Mouse (Mus musculus) embryonic facial prominence, embryonic 11.5 days (tissue): ENCODE results near the gene Rgs9bp. TPM values are rescaled to one million over a fixed set of nuclear protein-coding genes. Genes with fewer than 3 reads are reported as not detected.
"Not testable (repeated sequence)": the region's sequence is repeated elsewhere in the genome, so short reads cannot be mapped to it uniquely, and the experiment has no call there.

ENCODE experiments used
- ATAC-seq: fragments of 200-750 bp; cut with Nextera tagmentation; replicated peaks from 2 replicates; pipeline ENCODE4 v1.8.0; 2017; ENCODE audit warnings: low read depth; ENCODE audit not compliant: insufficient number of reproducible peaks, low FRiP score, low TSS enrichment
- DNase-seq: peaks from one replicate; pipeline ENCODE4 v3.0.0-alpha.2; 2015; ENCODE audit warnings: low spot score
- H3K27ac ChIP-seq: fragments of 300-500 bp; sonication (generic); replicated peaks from 2 replicates; pipeline ENCODE4 v1.5.1; 2014; ENCODE audit warnings: mild to moderate bottlenecking, low read depth, low read length, control low read depth
- H3K27me3 ChIP-seq: fragments of 300-500 bp; sonication (generic); 2 replicates; pipeline ENCODE4 v1.6.1; 2014; ENCODE audit warnings: mild to moderate bottlenecking, low read length, moderate library complexity, mixed read lengths; ENCODE audit not compliant: control insufficient read depth, insufficient read depth
- H3K36me3 ChIP-seq: fragments of 300-500 bp; sonication (generic); replicated peaks from 2 replicates; pipeline ENCODE4 v1.6.1; 2014; ENCODE audit warnings: low read depth, mild to moderate bottlenecking, low read length, moderate library complexity, mixed read lengths; ENCODE audit not compliant: control insufficient read depth, insufficient read depth
- H3K4me1 ChIP-seq: fragments of 300-500 bp; sonication (generic); 2 replicates; pipeline ENCODE4 v1.6.1; 2014; ENCODE audit warnings: low read length, mixed read lengths; ENCODE audit not compliant: control insufficient read depth, insufficient read depth
- H3K4me2 ChIP-seq: fragments of 300-500 bp; sonication (generic); 2 replicates; pipeline ENCODE4 v1.6.1; 2014; ENCODE audit warnings: low read depth, mild to moderate bottlenecking, control low read depth, low read length, moderate library complexity
- H3K4me3 ChIP-seq: fragments of 300-500 bp; sonication (generic); 2 replicates; pipeline ENCODE4 v1.5.1; 2014; ENCODE audit warnings: low read depth, low read length, control low read depth
- H3K9ac ChIP-seq: fragments of 300-500 bp; sonication (generic); replicated peaks from 2 replicates; pipeline ENCODE4 v1.6.1; 2014; ENCODE audit warnings: mild to moderate bottlenecking, control low read depth, low read length
- H3K9me3 ChIP-seq: fragments of 300-500 bp; sonication (generic); replicated peaks from 2 replicates; pipeline ENCODE4 v1.6.1; 2016; ENCODE audit warnings: mild to moderate bottlenecking, low read length, inconsistent platforms, mixed read lengths; ENCODE audit not compliant: control insufficient read depth
- WGBS: fragments of 180-500 bp; shearing (Covaris S2); extraction: QIAGEN DNeasy Blood & Tissue Kit; methylation state at CpG from one replicate; pipeline ENCODE4 v1.1.7; 2014; 5-methylcytosine and 5-hydroxymethylcytosine counted together
- polyA plus RNA-seq: library from polyadenylated mRNA; unstranded; fragments of >200 nt; fragmentation: Nextera tagmentation; extraction: Ambion mirVana; gene quantifications from 2 replicates; pipeline ENCODE4 v1.2.1, GENCODE M21; 2014

Rgs9bp gene
- polyA plus RNA-seq, 1 experiment from 2014 or later, result 0.07 TPM

DNA sequence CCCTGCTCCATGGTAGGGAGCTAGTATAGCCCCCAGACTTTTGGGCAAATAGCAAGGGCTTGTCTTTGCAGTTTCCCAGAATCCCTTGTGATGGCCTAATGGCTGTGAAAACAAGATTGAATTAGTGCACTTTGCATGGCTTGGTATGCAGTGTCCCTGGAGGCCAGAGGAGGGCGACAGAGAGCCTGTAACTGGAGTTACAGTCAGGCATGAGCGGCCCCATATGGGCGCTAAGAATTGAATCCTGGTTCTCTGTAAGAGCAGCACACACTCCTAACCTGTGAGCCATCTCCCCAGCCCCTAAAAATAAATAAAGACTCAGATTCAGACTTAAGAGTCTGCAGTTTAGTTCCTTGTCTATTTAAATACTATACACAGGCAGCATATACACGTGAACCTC is 5.5 kb downstream of the Rgs9bp start:
- peak; percentile 72 for DNase-seq

DNA sequence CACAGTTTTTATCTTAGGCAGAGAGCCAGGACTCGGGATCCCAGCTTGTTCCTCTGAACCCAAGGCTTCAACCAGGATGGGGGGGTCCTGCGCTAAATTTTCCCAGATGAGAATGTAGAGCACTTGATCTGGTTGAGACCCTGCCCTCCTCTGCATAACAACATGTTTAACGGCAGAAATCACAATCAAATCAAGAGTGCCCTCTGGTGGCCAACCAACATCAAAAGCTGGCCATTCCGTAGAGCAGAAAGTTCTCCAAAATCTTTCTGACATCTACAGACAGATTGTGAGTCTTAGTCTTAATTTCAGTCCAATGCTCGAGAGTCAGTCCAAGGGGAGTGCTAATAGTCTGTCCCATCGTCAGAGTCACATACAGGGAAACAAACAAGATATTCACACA is 14.5 kb downstream of the Rgs9bp start:
- not testable (repeated sequence) for H3K9me3 ChIP-seq, H3K36me3 ChIP-seq, H3K27ac ChIP-seq, H3K27me3 ChIP-seq, H3K9ac ChIP-seq, DNase-seq, H3K4me2 ChIP-seq, ATAC-seq, H3K4me1 ChIP-seq, H3K4me3 ChIP-seq
- WGBS, result 22% methylated on average over 6 of the region's 6 CpGs

More for the DNA sequence above, 5.5 kb downstream of the Rgs9bp start:
- 29% methylated on average over 4 of the region's 4 CpGs for WGBS
- no peak overlapping the region for H3K4me3 ChIP-seq
- H3K4me1 ChIP-seq, result peaks cover 3% of the 10 kb centered on the region; the same call in 1 of the 2 replicates
- peaks cover 18% of the 10 kb centered on the region for H3K27me3 ChIP-seq
- no peak overlapping the region for H3K4me2 ChIP-seq
- H3K9me3 ChIP-seq, result no peaks in the 10 kb centered on the region
- H3K27ac ChIP-seq, result no peak overlapping the region
- no peaks in the 10 kb centered on the region for H3K36me3 ChIP-seq
- H3K9ac ChIP-seq, result no peak overlapping the region
- no peak for ATAC-seq

DNA sequence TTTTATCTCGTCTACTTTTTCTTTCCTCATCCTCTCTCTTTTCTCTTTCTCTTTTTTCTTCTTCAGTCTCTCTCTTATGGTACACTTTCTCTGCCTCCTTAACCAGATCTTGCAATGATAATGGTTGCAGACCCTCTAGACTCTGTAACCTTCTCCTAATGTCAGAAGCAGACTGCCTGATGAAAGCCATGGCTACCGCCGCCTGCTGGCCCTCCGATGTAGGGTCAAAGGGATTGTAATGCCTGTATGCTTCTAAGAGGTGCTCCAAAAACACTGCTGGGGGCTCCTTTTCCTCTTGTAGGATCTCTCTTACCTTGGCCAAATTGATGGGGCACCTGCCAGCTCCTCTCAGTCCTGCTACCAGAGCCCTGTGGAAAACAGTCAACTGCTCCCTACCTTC is 15.7 kb downstream of the Rgs9bp start:
- not testable (repeated sequence) for H3K4me2 ChIP-seq, H3K4me3 ChIP-seq, H3K9me3 ChIP-seq, H3K4me1 ChIP-seq, H3K27me3 ChIP-seq, ATAC-seq, H3K9ac ChIP-seq, H3K27ac ChIP-seq, DNase-seq, H3K36me3 ChIP-seq
- 90% methylated on average over 4 of the region's 4 CpGs for WGBS

DNA sequence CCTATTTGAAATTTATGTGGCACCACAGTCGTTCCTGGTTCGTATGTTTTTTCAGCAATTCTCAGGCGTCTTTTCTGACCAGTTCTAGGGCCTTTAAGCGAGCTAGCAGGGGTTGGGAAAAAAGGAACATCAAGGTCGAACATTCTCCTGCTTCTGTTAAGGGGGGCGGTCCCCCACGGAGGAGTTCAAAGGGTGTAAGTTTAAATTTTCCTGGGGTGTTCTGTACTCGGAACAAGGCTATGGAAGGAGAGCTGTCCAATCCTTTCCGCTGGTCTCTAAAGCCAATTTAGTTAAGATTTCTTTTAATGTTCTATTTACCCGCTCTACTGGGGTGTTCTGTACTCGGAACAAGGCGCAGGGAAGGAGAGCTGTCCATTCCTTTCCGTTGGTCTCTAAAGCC is 19.4 kb downstream of the Rgs9bp start:
- not testable (repeated sequence) for H3K4me3 ChIP-seq, DNase-seq, H3K4me1 ChIP-seq, H3K27ac ChIP-seq, ATAC-seq, H3K27me3 ChIP-seq, H3K36me3 ChIP-seq, H3K9ac ChIP-seq, H3K9me3 ChIP-seq, H3K4me2 ChIP-seq
- WGBS, result 78% methylated on average over 13 of the region's 13 CpGs

DNA sequence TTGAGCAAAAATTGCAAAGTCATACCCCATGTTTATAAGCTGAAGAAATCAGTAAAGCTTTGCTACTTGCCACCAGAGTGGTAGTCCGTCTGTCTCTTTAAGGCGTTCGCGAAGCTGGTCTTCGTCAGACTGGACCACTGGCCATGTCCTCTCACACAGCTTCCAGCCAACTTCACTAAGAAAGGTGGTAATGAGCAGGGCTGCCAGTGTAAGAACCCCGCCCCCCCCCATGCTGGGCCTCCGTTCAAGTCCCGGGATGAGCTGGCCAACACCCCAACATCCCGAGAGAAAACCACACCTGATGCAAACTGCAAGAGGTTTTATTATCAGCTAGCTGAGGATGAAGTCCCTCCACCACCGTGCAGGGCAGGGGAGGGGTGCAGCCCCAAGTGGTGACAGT is 20.5 kb downstream of the Rgs9bp start:
- H3K4me3 ChIP-seq, H3K36me3 ChIP-seq: not testable (repeated sequence)
- 88% methylated on average over 10 of the region's 10 CpGs for whole genome bisulfite sequencing

DNA sequence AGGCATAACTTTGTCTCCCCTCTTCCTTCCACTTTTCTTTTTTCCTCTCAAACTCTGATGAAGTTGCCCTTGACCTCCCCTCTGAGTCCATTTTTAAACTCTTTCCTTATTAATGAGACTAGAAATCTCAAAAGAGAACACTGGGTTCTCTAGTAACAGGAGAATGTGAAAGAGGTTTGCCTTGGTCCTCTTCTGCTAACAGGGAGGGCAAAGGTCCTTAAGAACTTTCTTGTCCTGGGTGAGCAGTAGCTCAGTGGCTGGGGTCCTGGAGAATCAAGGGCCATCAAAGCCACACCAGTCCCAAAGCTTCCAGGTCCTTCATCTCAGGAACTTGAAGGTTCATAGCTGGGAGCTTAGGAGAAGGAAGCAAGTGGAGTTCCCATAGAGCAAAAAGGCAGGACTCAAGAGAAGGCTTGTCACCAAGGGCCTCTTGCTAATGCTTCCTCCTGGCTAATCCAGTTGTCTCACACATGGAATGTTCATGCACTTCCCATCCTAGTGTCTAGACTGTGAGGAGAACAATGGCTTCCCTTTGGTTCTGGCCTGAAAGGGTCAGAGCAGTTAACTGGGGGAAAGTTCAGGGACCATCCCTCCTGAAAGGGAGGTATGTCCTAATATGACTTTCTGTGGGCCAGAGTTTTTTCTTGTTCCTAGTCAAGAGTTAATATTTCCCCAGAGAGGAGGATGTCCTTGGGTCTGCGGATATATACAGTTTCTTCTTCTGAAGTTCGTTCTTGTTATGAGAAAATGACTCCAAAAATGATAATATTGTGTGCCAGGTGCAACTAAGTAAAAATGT is 21.1 kb downstream of the Rgs9bp start:
- H3K9me3 ChIP-seq, result no peaks in the 10 kb centered on the region
- no peak for DNase-seq
- WGBS, result 90% methylated on average over 2 of the region's 2 CpGs
- H3K4me1 ChIP-seq, result no peaks in the 10 kb centered on the region
- H3K9ac ChIP-seq, result no peak overlapping the region
- no peaks in the 10 kb centered on the region for H3K27me3 ChIP-seq
- no peaks in the 10 kb centered on the region for H3K36me3 ChIP-seq
- no peak overlapping the region for H3K4me3 ChIP-seq
- no peak for ATAC-seq
- no peak overlapping the region for H3K4me2 ChIP-seq
- H3K27ac ChIP-seq, result no peak overlapping the region

More for the DNA sequence above, 20.5 kb downstream of the Rgs9bp start:
- H3K4me2 ChIP-seq, H3K4me1 ChIP-seq, H3K9me3 ChIP-seq, H3K27me3 ChIP-seq, DNase-seq, H3K9ac ChIP-seq, ATAC-seq, H3K27ac ChIP-seq: not testable (repeated sequence)

DNA sequence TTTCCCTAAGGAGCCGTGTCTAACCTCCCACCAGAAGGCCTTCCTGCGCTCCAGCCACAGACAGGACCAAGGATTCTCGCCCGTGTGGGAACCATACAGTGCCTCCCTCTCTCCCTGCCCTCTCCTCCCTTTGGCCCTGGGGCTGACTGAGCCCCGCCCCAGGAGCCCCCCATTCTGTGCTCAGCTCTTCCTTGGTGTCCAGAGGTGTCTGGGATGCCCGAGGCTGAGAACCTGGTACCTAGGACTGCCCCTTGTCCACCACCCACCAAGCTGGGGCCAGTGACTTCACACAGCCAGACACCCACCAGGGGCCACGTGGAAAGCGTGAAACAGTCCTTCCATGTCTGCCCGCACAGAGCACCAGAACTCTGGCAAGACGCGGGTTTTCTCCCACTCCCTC is 22.3 kb downstream of the Rgs9bp start:
- Histone ChIP-seq H3K4me3 (no peak overlapping the region), H3K9ac (no peak overlapping the region), H3K36me3 (no peaks in the 10 kb centered on the region), H3K9me3 (no peaks in the 10 kb centered on the region), H3K27ac (no peak overlapping the region), H3K4me2 (no peak overlapping the region), H3K4me1 (no peaks in the 10 kb centered on the region), H3K27me3 (no peaks in the 10 kb centered on the region)
- DNase-seq, result no peak
- ATAC-seq, result no peak
- WGBS, result 75% methylated on average over 11 of the region's 11 CpGs

DNA sequence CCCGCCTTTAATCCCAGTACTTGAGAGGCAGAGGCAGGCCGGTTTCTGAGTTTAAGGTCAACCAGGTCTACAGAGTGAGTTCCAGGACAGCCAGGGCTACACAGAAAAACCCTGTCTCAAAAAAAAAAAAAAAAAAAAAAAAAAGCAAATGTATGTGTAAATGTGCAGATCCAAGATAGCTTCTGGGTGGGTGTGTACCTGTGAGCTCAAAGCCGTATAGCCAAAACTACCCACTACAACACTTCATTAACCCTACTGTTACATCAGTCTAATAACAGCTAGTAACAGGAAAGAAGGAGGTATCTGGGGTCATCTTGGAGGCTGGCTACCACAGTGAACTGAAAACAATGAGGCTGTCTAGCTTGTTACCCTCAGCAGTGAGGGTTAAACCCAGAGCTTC is 25.5 kb downstream of the Rgs9bp start:
- ATAC-seq (no peak), DNase-seq (no peak)
- 87% methylated on average over 3 of the region's 3 CpGs for WGBS
- H3K27me3 ChIP-seq, result no peaks in the 10 kb centered on the region
- H3K4me1 ChIP-seq, result no peaks in the 10 kb centered on the region
- H3K27ac ChIP-seq, result no peak overlapping the region
- H3K4me3 ChIP-seq, result no peak overlapping the region
- no peak overlapping the region for H3K4me2 ChIP-seq
- no peaks in the 10 kb centered on the region for H3K36me3 ChIP-seq
- no peak overlapping the region for H3K9ac ChIP-seq
- H3K9me3 ChIP-seq, result no peaks in the 10 kb centered on the region
